10 mouse cellular contexts compared by ENCODE assay signal in the genomic region with DNA sequence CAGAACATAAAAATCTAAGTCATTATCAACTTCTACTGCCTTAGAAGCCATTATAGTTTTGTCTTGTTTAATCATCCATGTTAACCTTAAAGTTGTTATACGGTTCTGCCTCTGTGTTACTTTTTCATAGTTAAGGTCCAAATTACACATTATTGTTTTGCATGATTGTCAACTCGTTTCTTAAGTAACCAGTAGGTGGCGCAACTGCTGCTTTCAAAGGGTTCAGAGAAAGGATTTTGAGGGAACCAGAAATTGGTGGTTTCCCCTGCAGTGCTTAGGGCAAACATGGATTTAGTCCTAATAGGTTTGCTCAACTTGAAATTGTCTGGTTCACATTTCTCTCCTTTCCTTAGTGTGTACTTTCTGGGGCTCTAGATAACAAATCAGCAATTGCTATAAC.
DNase-seq lines count a peak whose midpoint lies in the region; ATAC-seq lines count a peak whose summit lies in the region.
"Had no signal": no experiment of that assay in that cellular context is flagged by ENCODE, and none has a peak within 500 bp of the region (broad histone marks: within the 10 kb centered on the region; RNA-seq: fewer than 3 reads in every experiment).

No protein-coding gene starts in this region.

- no peaks in the 10 kb centered on the region for H3K36me3 ChIP-seq in kidney, embryonic 16.5 days (ENCODE audit: insufficient read depth, low read length)
- H3K36me3 ChIP-seq: liver, embryonic 13.5 days had no signal

- no peak overlapping the region for H3K4me3 ChIP-seq in kidney, embryonic 16.5 days (ENCODE audit: low read length)
- H3K4me3 ChIP-seq: liver, embryonic 13.5 days had no signal

- no peaks in the 10 kb centered on the region for H3K9me3 ChIP-seq in kidney, embryonic 16.5 days (ENCODE audit: low read length)
- H3K9me3 ChIP-seq: liver, embryonic 13.5 days had no signal

- H3K27me3 ChIP-seq in kidney, embryonic 16.5 days (ENCODE audit: insufficient read depth, low read length): peaks cover 2% of the 10 kb centered on the region; the same call in 1 of the 2 replicates
- H3K27me3 ChIP-seq: liver, embryonic 13.5 days had no signal

- DNase-seq in adrenal gland, postnatal 14 days: peak; percentile 12
- no peak for DNase-seq in adrenal gland, adult 8-10 months
- peak; percentile 4 for DNase-seq in kidney, postnatal 14 days
- DNase-seq in ES-CJ7 (ENCODE audit: low read depth, low spot score): peak; percentile 12
- DNase-seq in forelimb bud, embryonic 11.5 days (ENCODE audit: low read depth, low spot score): peak; percentile 12
- DNase-seq in thymus, postnatal 25 days: no peak
- no peak for DNase-seq in yolk sac, embryonic 10.5 days (ENCODE audit: low spot score)
- DNase-seq: cerebellum, adult 8-10 months; liver, embryonic 13.5 days had no signal

- 38% methylated on average over 3 of the region's 3 CpGs for WGBS in kidney, embryonic 16.5 days

- no peak overlapping the region for H3K9ac ChIP-seq in kidney, embryonic 16.5 days (replicated peaks; ENCODE audit: low read length)
- H3K9ac ChIP-seq: liver, embryonic 13.5 days had no signal

- no peaks in the 10 kb centered on the region for H3K4me1 ChIP-seq in kidney, embryonic 16.5 days (ENCODE audit: insufficient read depth, low read length)
- H3K4me1 ChIP-seq: liver, embryonic 13.5 days had no signal

- no peak overlapping the region for H3K4me2 ChIP-seq in kidney, embryonic 16.5 days (replicated peaks; ENCODE audit: low read depth, low read length)
- H3K4me2 ChIP-seq: liver, embryonic 13.5 days had no signal

- no peak overlapping the region for H3K27ac ChIP-seq in kidney, embryonic 16.5 days (ENCODE audit: low read length)
- H3K27ac ChIP-seq: liver, embryonic 13.5 days had no signal

- no peak for ATAC-seq in kidney, embryonic 16.5 days (ENCODE audit: low FRiP score, low TSS enrichment)

Comparison
In these comparisons a context has a peak if more than half of its experiments do, and no peak if none do; other contexts are left out.
1. DNase-seq: peak in adrenal gland, postnatal 14 days (single experiment), kidney, postnatal 14 days (single experiment), ES-CJ7 (single experiment) and forelimb bud, embryonic 11.5 days (single experiment); none in adrenal gland, adult 8-10 months (single experiment), thymus, postnatal 25 days (single experiment) and yolk sac, embryonic 10.5 days (single experiment).